Mouse (Mus musculus): Measurements from ENCODE around the gene Ddx3x.

DNA sequence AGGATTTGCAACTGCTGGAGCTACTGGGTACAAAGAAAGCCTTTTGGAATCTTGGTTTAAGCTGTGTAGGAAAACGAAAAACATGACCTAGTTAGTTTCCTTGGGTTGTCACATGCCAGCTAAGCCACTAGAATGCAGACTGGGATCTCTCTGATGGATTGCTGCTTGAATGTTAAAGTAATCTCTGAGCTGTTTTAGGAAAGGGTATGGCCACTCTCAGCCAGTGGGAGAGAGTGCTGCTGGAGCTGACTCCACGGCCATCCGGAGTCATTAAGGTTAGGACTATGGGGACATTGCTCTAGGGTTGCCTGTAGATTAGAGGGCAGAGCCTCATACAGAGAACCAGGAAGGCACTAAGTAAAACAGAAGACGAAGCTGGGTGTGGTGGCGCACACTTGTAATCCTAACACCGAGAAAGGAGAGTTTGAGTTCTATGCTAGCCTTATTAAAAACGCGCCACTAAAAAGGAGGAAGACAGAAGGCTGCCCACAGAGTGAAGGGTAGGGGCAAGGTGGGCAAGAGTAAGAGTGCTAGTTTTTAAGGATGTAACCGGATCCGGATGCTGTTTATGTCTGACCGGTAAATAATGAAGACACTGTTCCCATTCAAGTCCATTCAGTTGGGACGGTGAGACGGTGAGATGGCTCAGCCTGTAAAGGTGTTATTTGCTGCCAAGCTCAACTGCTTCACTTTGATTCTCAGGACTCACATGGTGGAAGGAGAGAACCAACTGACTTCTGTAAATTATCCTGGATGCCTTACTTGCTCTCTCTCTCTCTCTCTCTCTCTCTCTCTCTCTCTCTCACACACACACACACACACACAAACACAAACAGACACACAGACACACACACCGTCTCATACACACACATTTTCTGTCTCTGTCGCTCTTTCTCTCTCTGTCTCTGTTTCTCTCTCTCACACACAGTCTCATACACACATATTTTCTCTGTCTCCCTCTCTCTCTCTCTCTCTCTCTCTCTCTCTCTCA is 37.3 kb upstream of the Ddx3x start:
- TF ChIP-seq POLR2A (IDR thresholded peaks at IDR 0.05; ENCODE audit: insufficient read length, low read depth) (no peak), POLR2AphosphoS2 (IDR thresholded peaks at IDR 0.05; ENCODE audit: insufficient read length, low read depth) (no peak), MYOG (IDR thresholded peaks at IDR 0.05; ENCODE audit: control insufficient read depth in 1 of 3, insufficient read depth in 1 of 3, insufficient read length in 2 of 3, low read depth in 2 of 3) (no peak), USF1 (IDR thresholded peaks at IDR 0.05; ENCODE audit: low read depth) (no peak), SRF (IDR thresholded peaks at IDR 0.05; ENCODE audit: control insufficient read depth, insufficient read length, low read depth) (no peak), CEBPB (IDR thresholded peaks at IDR 0.05; ENCODE audit: insufficient read depth, poor library complexity, severe bottlenecking) (no peak), MAX (IDR thresholded peaks at IDR 0.05; ENCODE audit: low read depth) (no peak)

All from myocyte (in vitro differentiated cells).